Mouse (Mus musculus) limb, embryonic 11.5 days (tissue): ENCODE results near the gene Dnajb13. TPM values are rescaled to one million over a fixed set of nuclear protein-coding genes. Genes with fewer than 3 reads are reported as not detected.
"Not testable (repeated sequence)": the region's sequence is repeated elsewhere in the genome, so short reads cannot be mapped to it uniquely, and the experiment has no call there.

Experiments used
- ATAC-seq: fragments of 200-750 bp; cut with Nextera tagmentation; 2 replicates; pipeline ENCODE4 v1.8.0; 2017; ENCODE audit warnings: low read depth; ENCODE audit not compliant: insufficient number of reproducible peaks, low FRiP score, low TSS enrichment
- DNase-seq: peaks from one replicate; pipeline ENCODE4 v3.0.0-alpha.2; 2015; ENCODE audit warnings: low spot score
- H3K27ac ChIP-seq: fragments of 300-500 bp; sonication (generic); replicated peaks from 2 replicates; pipeline ENCODE4 v1.5.1; 2014; ENCODE audit warnings: low read depth, mild to moderate bottlenecking, low read length
- H3K27me3 ChIP-seq: fragments of 300-500 bp; sonication (generic); 2 replicates; pipeline ENCODE4 v1.6.1; 2014; ENCODE audit warnings: mild to moderate bottlenecking, low read length, mixed read lengths; ENCODE audit not compliant: control insufficient read depth, insufficient read depth
- H3K36me3 ChIP-seq: fragments of 300-500 bp; sonication (generic); 2 replicates; pipeline ENCODE4 v1.6.1; 2014; ENCODE audit warnings: mild to moderate bottlenecking, low read length, moderate library complexity, mixed read lengths; ENCODE audit not compliant: control insufficient read depth, insufficient read depth
- H3K4me1 ChIP-seq: fragments of 300-500 bp; sonication (generic); 2 replicates; pipeline ENCODE4 v1.6.1; 2014; ENCODE audit warnings: low read length, mixed read lengths; ENCODE audit not compliant: control insufficient read depth, insufficient read depth
- H3K4me2 ChIP-seq: fragments of 300-500 bp; sonication (generic); 2 replicates; pipeline ENCODE4 v1.6.1; 2014; ENCODE audit warnings: low read depth, mild to moderate bottlenecking, moderate library complexity; ENCODE audit not compliant: severe bottlenecking
- H3K4me3 ChIP-seq: fragments of 300-500 bp; sonication (generic); 2 replicates; pipeline ENCODE4 v1.5.1; 2014; ENCODE audit warnings: low read depth, low read length
- H3K9ac ChIP-seq: fragments of 300-500 bp; sonication (generic); 2 replicates; pipeline ENCODE4 v1.6.1; 2014; ENCODE audit warnings: mild to moderate bottlenecking, low read length
- H3K9me3 ChIP-seq: fragments of 300-500 bp; sonication (generic); 2 replicates; pipeline ENCODE4 v1.6.1; 2016; ENCODE audit warnings: low read length; ENCODE audit not compliant: control insufficient read depth
- WGBS: fragments of 180-500 bp; shearing (Covaris S2); extraction: QIAGEN DNeasy Blood & Tissue Kit; methylation state at CpG from one replicate; pipeline ENCODE4 v1.1.7; 2014; 5-methylcytosine and 5-hydroxymethylcytosine counted together
- polyA plus RNA-seq: library from polyadenylated mRNA; unstranded; fragments of >200 nt; fragmentation: Nextera tagmentation; extraction: Ambion mirVana; gene quantifications from 2 replicates; pipeline ENCODE4 v1.2.1, GENCODE M21; 2014

The Dnajb13 gene
- polyA plus RNA-seq, 1 experiment from 2014 or later: 0.11 TPM

- Histone ChIP-seq H3K9me3 (no peaks in the 10 kb centered on the region), H3K4me2 (peak overlapping the region; percentile 87), H3K27me3 (no peaks in the 10 kb centered on the region), H3K4me1 (peaks cover 35% of the 10 kb centered on the region), H3K4me3 (peak overlapping the region; percentile 45), H3K27ac (no peak overlapping the region), H3K9ac (peak overlapping the region; percentile 60), H3K36me3 (peaks cover 7% of the 10 kb centered on the region; the same call in 1 of the 2 replicates)
- DNase-seq (peak; percentile 39), ATAC-seq (no peak; the same call in 1 of the 2 replicates)
- WGBS: 2% methylated on average over 36 of the region's 36 CpGs
Measured at GRCm38 (mm10) chr7:100492391-100493116, 22.2 kb downstream of the Dnajb13 start.

GRCm38 (mm10) chr7:100488474-100489048 lies 26.2 kb downstream of the Dnajb13 start:
- Histone ChIP-seq H3K9me3 (no peaks in the 10 kb centered on the region), H3K4me1 (peaks cover 6% of the 10 kb centered on the region; the same call in 1 of the 2 replicates), H3K4me3 (no peak overlapping the region), H3K36me3 (no peaks in the 10 kb centered on the region), H3K4me2 (no peak overlapping the region), H3K27ac (no peak overlapping the region), H3K27me3 (no peaks in the 10 kb centered on the region), H3K9ac (no peak overlapping the region)
- 58% methylated on average over 10 of the region's 10 CpGs for WGBS
- ATAC-seq (no peak), DNase-seq (no peak)

GRCm38 (mm10) chr7:100487301-100487700 lies 27.5 kb downstream of the Dnajb13 start:
- H3K36me3 ChIP-seq: no peaks in the 10 kb centered on the region
- H3K9ac ChIP-seq: no peak overlapping the region
- WGBS: 72% methylated on average over 2 of the region's 2 CpGs
- H3K27me3 ChIP-seq: no peaks in the 10 kb centered on the region
- H3K9me3 ChIP-seq: no peaks in the 10 kb centered on the region
- H3K4me3 ChIP-seq: no peak overlapping the region
- H3K27ac ChIP-seq: no peak overlapping the region
- H3K4me2 ChIP-seq: no peak overlapping the region
- H3K4me1 ChIP-seq: no peaks in the 10 kb centered on the region; the same call in 1 of the 2 replicates
- DNase-seq (no peak), ATAC-seq (no peak)

DNA sequence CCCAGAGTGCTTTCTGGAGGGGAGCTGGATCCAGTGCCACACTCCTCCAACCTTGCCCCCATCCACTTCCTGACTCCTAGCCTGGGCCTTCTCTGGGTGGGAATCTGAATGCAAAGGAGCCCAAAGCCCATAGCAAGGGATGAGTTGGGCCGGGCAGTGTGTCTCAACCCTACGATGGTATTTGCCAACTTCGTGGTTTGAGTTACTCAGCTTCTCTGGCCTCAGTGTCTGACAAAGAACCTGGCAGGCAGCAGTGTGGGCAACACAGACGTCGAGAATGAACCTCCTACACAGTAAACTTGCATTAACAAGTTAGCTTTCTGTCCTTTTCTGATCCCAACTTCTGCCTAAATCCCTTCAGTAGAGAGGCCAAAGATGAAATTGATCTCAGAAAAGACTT lies 30.3 kb downstream of the Dnajb13 start:
- ATAC-seq: no peak
- no peak overlapping the region for H3K4me3 ChIP-seq
- H3K27me3 ChIP-seq: no peaks in the 10 kb centered on the region
- no peak overlapping the region for H3K27ac ChIP-seq
- no peaks in the 10 kb centered on the region for H3K9me3 ChIP-seq
- no peak for DNase-seq
- no peak overlapping the region for H3K9ac ChIP-seq
- no peak overlapping the region for H3K4me2 ChIP-seq
- no peaks in the 10 kb centered on the region for H3K36me3 ChIP-seq
- H3K4me1 ChIP-seq: no peaks in the 10 kb centered on the region
- 92% methylated on average over 5 of the region's 5 CpGs for WGBS

DNA sequence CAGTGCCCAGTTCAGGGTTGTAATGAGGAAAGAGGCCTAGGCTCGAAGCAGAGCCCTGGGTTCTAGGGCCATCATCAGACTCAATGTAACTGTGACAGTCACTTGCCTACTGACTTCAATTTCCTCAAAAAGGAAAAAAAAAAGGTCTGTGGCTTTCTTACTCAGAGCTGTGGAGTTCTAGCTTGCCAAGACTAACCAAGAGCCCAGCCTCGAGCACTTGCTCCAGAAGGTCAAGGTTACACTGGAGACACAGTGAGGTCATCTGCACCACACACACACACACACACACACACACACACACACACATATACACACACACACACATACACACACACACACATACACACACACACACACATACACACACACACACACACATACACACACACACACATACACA lies 32.7 kb downstream of the Dnajb13 start:
- 78% methylated on average over 2 of the region's 2 CpGs for WGBS
- H3K4me3 ChIP-seq, H3K9me3 ChIP-seq, H3K4me1 ChIP-seq, H3K27ac ChIP-seq, DNase-seq, H3K4me2 ChIP-seq, H3K27me3 ChIP-seq, ATAC-seq, H3K9ac ChIP-seq, H3K36me3 ChIP-seq: not testable (repeated sequence)

GRCm38 (mm10) chr7:100480175-100480574 lies 34.6 kb downstream of the Dnajb13 start:
- Histone ChIP-seq H3K4me1 (no peaks in the 10 kb centered on the region), H3K27ac (no peak overlapping the region), H3K4me2 (no peak overlapping the region), H3K4me3 (no peak overlapping the region), H3K27me3 (no peaks in the 10 kb centered on the region), H3K36me3 (no peaks in the 10 kb centered on the region), H3K9ac (no peak overlapping the region), H3K9me3 (no peaks in the 10 kb centered on the region)
- DNase-seq (no peak), ATAC-seq (0 out of 2 replicates have a peak, but pooled peaks have one; percentile 6)
- 87% methylated on average over 17 of the region's 17 CpGs for WGBS

- Histone ChIP-seq H3K27ac (no peak overlapping the region), H3K4me2 (no peak overlapping the region), H3K4me1 (no peaks in the 10 kb centered on the region), H3K9ac (no peak overlapping the region), H3K27me3 (no peaks in the 10 kb centered on the region), H3K9me3 (no peaks in the 10 kb centered on the region), H3K4me3 (no peak overlapping the region), H3K36me3 (no peaks in the 10 kb centered on the region)
- WGBS: 77% methylated on average over 15 of the region's 15 CpGs
- ATAC-seq: no peak
- DNase-seq: no peak
Measured at GRCm38 (mm10) chr7:100479823-100480164, 35.0 kb downstream of the Dnajb13 start.

DNA sequence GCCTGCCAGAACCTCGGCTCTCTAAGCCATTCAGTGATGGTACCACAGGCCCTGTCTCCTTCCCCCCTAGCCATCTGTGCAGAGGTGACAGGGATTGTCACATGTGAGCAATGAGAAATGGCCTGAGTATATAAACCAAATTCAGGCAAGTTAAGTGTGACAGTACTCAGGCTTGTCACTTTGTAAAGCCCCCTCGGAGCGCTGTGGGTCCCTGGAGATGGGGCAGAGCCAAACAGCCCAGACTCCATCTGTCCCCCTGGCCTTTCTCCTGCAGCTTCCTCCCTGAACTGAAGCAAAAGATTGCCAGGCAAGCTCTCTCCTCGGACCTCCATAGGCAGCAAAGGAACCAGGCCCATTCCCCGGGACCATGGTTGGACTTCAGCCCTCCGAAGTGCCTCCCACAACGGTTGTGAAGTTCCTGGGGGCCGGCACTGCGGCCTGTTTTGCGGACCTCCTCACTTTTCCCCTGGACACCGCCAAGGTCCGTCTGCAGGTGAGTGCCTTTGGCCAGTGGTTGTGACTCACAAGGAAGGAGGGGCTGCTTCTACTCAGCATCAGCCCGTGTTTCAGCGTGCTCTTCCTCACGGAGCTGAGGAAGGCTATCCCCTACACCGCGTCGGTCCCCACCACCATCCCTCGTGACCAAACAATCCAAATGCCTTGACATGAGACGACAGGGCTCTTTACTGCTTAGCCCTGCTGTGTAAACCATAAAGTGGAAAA lies 35.5 kb downstream of the Dnajb13 start:
- no peak overlapping the region for H3K4me3 ChIP-seq
- H3K4me1 ChIP-seq: no peaks in the 10 kb centered on the region
- no peaks in the 10 kb centered on the region for H3K9me3 ChIP-seq
- no peak overlapping the region for H3K27ac ChIP-seq
- WGBS: 80% methylated on average over 20 of the region's 20 CpGs
- no peak overlapping the region for H3K4me2 ChIP-seq
- no peak for ATAC-seq
- no peaks in the 10 kb centered on the region for H3K36me3 ChIP-seq
- no peaks in the 10 kb centered on the region for H3K27me3 ChIP-seq
- no peak overlapping the region for H3K9ac ChIP-seq
- no peak for DNase-seq
